Mouse (Mus musculus) adrenal gland, adult 10 weeks (tissue): ENCODE results near the gene Ndufb5. TPM values are rescaled to one million over a fixed set of nuclear protein-coding genes. Genes with fewer than 3 reads are reported as not detected.

ENCODE experiments used
- polyA plus RNA-seq: library from polyadenylated mRNA; stranded (reverse); fragments of 350-450 nt; fragmentation: Illumina TruSeq; extraction: RNeasy Lipid Tissue Mini Kit (QIAGEN cat#74804); gene quantifications from one replicate; pipeline ENCODE4 v1.2.3, GENCODE M21; 2014; ENCODE audit warnings: low read depth, low replicate concordance

Gene Ndufb5
- polyA plus RNA-seq: 557 TPM

DNA sequence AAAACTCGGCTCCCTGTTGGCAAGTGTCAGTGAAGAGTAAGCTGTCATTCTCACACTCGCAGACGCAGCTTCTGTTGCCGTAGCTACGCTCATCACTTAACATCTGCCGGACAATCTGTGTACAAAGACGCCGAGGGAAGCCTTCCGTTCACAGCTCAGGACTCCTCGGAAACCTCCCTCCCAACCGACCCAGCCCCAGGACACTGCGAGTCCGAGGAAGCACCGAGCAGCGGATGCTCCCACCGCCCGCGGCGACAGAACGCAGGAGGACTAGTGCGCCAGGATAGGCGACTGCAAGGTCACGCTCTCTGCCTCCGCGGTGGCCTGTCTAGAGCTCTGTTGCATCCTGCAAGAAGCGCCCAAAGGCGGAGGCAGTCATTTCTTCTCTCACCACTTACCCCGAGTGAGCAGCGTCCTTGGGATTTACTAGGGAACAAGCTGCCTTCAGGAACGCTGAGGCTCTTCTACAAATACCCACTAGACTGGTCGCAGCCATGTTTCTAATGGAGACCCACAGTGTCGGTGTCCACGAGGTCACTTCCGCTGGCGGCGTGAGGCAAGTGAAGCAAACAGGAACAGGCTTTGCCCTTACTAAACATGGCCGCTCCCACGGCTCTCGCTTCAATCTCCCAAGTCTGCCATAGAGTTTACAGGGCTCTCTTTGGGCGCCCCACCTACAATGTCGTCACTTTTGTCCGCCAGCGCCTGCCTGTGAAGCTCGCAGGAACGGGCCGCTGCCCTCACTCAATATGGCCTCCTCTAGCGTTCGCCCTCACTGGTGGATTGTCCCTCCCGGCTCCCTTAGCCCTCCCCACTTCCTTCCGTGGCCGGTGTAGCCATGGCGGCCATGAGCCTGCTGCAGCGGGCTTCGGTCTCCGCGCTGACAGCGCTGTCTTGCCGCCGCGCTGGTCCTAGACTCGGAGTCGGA lies at the start of gene Ndufb5:
TSS of gene Ndufb5 (plus strand) at position 747 of the 928 bp plus-strand sequence.

DNA sequence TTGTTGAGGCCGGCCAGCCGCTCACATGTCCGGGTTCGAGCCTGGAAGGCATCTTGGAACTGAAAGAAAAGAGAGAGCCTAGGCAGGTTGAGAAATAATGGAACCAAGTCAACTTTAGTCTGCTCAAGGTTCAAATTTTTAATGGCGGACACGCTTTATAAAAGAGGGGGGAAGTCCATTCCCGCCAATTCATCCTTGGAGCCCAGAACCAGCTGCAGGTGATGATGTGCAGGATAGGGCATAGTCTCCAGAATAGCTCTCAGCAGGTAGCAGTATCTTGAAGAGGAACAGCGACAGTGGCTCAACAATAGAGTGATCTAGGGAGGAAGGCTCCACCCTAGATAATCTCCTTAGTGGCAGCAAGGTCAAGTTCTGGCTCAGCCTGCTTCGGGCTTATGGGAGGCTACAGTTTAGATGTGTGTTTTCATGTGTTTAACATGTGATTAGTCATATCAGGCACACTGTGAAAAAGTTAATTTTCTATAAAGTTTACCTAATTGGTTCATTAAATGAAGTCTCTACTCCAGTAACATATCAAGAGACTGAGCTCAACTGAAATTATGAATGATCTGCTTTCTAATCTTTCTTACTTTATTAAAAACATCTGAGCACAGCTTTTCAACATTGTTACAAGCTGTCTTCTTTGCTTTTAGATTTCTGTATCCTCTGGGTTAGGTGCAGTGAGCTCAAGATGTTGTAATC lies 31.0 kb upstream of the Ndufb5 start, which contains the start of gene Actl6a:
TSS of gene Actl6a (plus strand) at position 652 of the 702 bp plus-strand sequence.

DNA sequence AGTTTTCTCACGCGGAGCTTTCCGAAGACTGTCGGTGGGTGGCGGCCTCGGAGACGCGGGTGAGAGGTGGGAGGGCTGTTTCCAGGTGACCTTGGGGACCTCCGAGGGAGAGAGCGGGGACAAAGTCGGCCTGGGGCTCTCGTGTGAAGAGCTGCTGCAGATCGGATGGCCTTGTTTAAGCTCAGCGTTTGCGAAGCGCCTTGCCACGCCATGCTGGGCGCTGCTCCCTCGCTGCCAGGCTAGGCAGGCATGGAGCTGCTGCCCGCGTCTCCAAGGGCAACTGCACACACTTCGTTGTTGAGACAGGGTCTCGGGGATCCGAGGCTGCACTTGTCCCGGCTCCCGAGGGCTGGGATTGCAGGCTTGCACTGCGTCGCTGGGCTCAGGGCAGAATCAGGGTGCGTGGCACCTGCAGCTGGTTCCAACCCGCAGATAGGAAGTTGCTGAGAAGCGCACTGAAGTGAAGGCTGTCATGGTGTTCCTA lies 424 bp downstream of the Ndufb5 start, which contains the start of gene Mrpl47:
TSS of gene Mrpl47 (minus strand) at position 434 of the 484 bp plus-strand sequence.

Other genes starting within 250 kb of the Ndufb5 start
- gene Kcnmb3, start 244.8 kb upstream of the Ndufb5 start, polyA plus RNA-seq: not detected
- 135 TPM for gene Zfp639, start 226.7 kb upstream of the Ndufb5 start, polyA plus RNA-seq
- gene Mfn1, start 207.5 kb upstream of the Ndufb5 start, polyA plus RNA-seq: 294 TPM
- gene Gnb4, start 120.4 kb upstream of the Ndufb5 start, polyA plus RNA-seq: 29.5 TPM
- 46.4 TPM for gene Actl6a, start 30.7 kb upstream of the Ndufb5 start, polyA plus RNA-seq
- 58.8 TPM for gene Mrpl47, start 615 bp downstream of the Ndufb5 start, polyA plus RNA-seq
- 2.6 TPM for gene Usp13, start 80.6 kb downstream of the Ndufb5 start, polyA plus RNA-seq